Mouse (Mus musculus): ENCODE data around the gene Trim2. TPM values are rescaled to one million over a fixed set of nuclear protein-coding genes. Genes with fewer than 3 reads are reported as not detected.

Gene Trim2
- total RNA-seq (2021) = 10 to 100 TPM in 1 of 2 experiments, 1 to 10 TPM in 1; 8.6 to 11.9 TPM
- long read RNA-seq, experiment 1, full-length matches to known transcripts = 3 of 3 reads
- long read RNA-seq, experiment 1, partial matches to known transcripts = 0 of 3 reads
- long read RNA-seq, experiment 1, other reads (novel, unspliced or antisense) = 0 of 3 reads
- long read RNA-seq, experiment 2, full-length matches to known transcripts = 1 of 2 reads
- long read RNA-seq, experiment 2, partial matches to known transcripts = 0 of 2 reads
- long read RNA-seq, experiment 2, other reads (novel, unspliced or antisense) = 1 of 2 reads

DNA sequence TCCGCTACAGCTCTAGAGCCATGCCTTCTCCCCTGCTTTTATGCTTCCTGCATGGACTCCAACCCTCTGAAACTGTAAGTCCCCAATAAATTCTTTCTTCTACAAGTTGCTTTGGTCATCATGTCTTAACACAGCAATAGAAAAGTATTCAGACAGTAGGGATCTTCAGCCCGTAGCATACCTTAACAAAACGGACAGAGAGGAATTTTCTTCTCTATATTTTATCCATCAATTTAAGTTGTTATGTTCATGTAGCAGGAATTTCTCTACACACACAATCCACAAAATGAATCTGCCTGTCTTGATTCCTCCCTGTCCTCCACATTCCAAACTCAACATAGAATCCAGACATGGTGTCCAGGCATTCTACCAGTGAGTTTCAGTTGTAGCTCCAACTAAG lies at the start of gene Trim2:
Trim2 (minus strand) TSS at position 101 of the 400 bp plus-strand sequence.
- DNase-seq = no peak

DNA sequence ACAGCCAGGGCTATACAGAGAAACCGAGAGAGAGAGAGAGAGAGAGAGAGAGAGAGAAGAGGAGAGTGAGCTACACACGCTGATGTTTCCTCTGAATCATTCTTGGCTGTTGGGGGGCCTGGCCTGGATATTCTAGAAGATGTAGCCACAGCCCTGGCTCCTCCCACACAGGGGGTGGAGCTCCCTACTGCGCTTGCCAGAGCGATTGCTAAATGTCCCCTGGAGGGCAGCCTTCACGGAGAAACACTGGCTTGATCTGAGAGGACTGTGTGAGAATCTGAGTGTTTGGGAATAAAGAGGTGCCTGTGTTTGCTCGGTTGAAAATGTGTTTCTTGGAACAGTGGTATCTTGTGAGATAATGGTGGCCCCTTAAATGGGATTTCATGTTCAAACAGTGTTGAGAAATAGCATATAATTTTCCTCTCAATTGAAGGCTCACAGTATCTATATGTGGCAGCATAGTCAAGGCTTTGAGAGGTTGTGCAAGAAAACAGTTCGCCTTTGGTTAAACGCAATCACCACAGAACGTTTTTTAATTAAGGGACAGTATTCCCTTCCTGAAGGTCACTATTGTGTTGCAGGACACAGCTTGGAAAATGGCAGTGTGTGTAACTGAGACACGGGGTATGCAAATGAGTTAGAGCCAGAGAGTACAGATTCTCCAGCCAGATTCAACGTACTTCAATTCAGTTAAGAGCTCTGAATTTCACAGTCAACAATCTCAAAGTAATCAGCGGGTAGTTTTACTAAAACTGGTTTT lies 49.4 kb upstream of the Trim2 start:
- DNase-seq = peak; percentile 63

DNA sequence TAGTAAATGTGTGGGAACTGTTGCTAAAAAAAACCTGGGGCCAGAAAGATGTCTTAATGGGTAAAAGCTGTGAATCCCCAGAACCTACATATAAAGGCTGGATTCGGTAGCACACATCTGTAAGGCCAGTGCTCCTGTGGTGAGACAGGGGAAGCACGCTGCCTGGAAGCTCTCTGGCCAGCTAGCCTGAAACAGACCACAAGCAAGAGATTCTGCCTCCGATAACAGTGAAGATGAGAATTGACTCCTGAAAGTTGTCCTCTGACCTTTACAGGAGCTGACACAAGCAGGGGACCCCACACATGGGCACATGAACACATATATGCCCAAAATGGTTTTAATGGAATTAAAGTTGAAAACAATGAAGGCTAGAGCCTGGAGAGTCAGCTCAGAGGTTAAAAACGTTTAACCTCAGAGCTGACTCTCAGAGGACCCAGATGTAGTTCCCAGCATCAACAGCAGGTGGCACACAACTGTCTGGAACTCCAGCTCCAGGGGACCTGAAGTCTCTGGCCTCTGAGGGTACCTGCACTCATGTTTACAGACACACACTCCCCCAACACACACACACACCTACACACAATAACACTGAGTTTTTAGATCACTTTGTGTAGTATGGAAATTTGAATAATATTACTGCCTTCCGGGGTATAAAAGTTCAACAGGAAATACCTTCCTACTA lies 45.8 kb upstream of the Trim2 start:
- DNase-seq = peak; percentile 85

GRCm38 (mm10) chr3:84350311-84350710 lies 43.6 kb upstream of the Trim2 start:
- DNase-seq = no peak

GRCm38 (mm10) chr3:84349771-84350170 lies 43.1 kb upstream of the Trim2 start:
- DNase-seq = no peak

- DNase-seq = no peak
Observed at GRCm38 (mm10) chr3:84347426-84347825, 40.7 kb upstream of the Trim2 start.

DNA sequence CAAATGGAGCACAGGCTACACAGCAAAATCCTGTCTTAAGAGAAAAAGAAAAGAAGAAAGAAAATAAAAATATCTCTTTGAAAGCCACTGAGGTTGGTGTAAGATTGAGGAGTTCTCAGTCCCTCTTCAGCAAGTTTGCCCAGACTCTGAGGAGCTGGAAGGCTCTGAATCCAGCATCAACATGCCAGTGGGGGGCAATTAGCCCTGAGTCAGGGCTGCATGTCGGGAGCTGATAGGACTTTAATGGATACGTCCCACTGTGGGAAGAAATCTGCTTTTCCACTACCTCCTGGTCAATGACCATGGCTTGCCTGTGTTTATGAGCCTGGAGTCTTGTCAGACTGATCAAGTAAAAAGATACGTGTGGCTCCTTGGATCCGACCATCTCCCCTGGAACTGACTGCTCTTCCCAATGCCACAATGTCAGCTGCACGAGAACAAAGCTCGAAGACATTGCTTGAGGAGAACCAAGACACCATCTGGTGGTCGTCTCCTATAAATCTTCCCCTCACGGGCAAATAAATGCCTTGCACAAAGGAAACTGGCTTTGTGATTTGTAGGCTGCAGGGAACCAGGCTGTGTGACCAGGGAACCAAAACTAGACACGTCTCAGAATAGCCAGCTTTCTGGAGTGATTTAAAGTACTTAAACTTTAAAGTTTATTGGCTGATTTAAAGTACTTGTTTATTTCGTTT lies 39.9 kb upstream of the Trim2 start:
- no peak for DNase-seq

GRCm38 (mm10) chr3:84345646-84345980 lies 38.9 kb upstream of the Trim2 start:
- peak; percentile 50 for DNase-seq

DNA sequence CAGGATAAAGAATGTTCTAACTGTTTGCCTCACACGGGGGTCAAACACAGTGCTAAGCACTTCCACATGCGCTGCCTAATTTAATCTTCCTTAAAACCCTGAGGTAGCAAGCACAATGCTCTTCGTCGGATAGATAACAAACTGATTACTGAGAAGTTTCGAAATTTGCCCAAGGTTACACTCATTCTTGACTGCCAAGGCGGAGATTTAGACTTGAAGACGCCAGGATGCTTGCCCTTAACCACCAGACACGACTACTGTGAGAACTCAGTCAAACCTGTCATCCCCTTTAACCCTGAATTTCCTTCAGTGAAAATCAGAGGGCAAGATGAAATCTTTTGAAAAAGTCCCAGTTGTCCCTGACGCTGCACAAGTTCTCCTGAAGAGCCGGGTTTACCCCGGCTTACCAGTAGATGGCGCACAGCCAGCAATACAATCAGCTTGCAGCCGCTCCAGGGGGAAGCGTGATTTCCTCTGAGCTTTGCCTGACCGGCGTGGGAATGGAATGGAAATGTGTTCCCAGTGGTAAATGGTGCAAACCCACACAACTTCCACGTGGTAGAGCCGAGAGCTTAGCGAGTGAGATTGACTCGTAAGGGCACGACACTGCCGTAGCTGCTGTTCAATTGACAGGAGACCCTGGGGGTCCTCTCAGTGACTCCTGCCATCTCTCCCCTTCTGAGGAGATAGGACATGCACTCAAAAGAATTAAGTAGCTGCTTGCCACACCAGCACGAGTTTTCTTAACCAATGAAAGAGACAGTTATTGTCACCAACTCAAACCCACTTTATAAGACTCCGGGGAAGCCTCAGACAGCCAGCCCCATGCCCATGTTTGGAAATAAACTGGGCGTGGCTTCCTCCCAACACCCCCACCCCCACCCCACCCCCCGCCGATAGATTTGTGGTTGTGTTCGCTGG lies 38.3 kb upstream of the Trim2 start:
- peak; percentile 85 for DNase-seq

DNA sequence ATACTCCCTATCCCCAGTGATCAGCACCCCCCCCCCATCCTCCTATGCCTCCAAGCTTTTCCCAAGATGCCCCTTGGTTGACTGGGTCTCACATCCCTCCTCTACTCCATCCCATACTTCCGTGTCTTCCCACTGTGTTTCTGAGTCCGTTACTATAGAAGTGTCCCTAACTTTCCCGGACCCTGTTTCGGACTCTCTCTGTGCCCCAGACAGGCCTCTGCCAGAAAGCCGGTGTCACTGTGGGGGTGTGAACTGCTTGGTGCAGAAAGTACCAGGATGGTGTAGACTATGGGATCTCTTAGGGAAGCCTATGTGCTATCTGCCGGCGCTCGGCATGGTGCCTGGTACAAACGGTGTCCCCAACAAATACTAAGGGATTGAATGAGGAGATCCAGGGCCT lies 36.4 kb upstream of the Trim2 start:
- no peak for DNase-seq

DNA sequence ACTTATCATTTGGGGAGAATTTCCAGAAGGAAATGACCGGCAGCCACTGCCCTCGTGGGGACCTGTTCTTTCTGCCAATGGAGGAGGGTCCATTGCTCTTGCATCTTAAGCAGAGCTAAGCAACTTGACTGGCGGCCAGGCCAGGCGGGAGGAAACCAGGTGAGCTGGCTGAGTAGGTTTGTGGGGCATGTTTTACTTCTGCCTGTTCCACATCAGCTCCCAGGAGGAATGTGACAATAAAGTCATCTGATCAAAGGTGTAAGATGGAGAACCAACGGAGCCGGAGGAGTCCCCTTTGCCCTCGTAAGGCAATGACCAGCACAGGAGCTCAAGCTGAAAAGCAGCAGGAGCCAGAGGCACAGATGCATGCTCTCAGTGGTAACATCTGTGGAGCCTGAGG lies 35.1 kb upstream of the Trim2 start:
- no peak for DNase-seq

DNA sequence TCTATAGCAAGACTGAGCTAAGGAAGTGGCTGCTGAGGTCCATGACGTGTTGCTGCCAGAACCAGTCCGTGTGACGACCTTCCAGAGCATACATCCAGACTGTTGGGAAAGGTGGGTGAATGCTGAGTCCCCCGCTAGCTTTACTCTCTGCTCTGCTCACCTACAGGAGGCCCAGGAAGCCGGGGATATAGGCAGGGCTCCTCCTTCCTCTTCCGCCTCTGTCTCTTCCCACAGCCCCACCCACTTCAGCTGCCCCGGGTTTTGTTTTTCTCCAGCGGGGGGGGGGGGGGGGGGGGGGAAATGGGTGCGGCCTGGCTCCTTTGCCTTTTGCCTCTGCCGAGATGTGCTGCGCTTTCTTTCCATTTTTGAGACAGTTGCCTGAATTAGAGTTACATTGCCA lies 30.9 kb upstream of the Trim2 start:
- DNase-seq = no peak

- DNase-seq = no peak
Observed at GRCm38 (mm10) chr3:84336342-84336741, 29.7 kb upstream of the Trim2 start.

DNA sequence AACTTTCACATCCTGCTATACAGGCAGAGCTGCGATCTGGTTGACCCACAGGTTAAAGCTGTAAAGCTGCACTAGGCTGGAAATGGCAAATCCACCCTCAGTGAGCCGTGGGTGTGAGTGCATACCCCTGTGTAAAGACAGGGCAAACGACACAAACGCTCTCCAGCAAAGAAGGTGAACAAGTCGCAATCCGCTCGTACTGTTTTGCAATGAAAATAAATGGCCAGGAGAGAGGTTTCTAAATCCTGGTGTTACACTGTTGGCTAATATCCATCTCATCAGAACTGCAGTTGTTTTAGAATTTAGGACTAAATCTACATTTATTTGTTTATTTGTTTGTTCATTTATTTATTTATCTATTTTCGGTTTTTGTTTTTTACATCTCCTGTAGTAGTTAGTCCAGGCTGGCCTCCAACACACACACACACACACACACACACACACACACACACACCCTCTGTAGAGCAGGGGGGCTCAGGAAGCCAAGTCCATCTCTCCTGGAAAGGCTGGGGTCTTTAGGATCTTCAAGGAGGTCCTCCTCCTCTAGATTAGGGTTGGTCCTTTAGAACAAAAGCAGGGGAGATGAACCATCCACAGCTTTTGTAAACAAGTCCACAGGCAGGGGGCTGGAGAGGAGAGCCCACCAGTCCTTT lies 28.9 kb upstream of the Trim2 start:
- no peak for DNase-seq

DNA sequence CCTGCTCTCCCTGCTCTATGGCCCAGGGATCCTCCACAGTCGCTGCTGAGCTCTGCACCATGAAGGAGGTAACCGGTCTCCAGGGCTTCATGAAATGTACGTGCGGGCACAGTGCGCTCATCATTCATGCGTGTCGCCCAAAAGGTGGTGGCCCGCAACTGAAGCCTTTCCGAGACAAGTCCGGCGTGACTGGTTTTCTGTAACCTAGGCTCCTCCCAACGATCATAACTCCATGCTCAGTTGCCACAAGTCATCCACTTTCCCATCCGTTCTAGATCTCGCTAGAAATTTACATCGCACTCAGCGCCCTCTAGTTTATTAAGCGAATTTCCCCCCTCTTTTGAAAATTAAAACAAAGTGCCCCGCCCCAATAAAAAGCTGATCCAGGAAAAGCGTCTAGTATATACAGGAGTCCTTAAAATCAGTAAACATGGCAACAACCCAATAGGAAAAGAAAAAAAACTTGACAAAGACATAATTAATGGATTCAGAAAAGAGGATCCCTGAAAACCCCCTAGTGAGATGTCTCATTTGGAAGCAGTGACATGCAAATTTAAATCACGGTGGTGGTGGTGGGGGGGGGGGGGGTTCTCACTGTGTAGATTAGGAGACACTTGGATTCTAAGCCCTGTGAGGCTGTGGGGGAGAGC lies 28.2 kb upstream of the Trim2 start:
- DNase-seq = no peak

DNA sequence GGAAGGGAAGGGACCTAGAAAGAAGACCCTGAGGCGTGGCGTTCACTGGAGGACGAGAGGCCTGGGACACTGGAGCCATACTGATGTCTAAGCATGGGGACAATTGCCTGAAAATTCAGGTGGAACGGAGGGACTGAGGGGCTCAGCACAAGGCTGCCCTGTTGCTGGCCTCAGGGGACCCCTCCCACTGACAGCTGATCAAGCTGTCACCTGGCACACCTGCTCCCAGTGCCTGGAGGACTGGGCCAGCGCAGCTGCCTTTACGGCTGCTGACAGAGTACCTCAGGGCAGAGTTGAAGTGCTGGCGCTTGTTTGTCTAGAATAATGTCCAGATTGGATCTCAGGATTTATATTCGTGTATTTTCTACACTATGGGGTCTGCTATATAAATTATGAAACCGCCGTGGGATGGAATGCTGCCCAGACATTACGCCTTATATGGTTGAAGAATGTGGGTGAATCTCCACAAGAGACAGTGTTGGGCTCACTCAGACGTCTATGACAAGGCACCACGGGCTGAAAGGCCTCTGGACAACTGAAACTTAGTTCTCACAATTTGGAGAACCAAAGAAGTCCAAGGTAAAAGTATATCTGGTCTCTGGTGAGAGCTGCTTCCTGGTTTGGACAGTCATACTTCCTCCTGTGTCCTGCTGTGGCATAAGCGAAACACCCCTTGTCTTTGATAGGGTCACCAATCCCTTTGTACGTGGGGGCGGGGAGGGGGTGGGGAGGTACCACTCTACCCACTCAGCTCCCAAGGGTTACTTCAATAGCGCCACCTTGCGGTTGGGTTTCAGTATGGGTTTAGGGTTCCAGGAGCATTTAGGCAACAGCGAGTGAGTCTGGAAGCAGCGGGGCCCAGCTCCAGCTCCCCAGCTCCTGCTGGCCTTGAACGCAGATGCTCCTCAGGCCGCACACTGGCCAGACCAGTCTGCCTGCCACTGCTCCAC lies 27.0 kb upstream of the Trim2 start:
- peak; percentile 64 for DNase-seq

DNA sequence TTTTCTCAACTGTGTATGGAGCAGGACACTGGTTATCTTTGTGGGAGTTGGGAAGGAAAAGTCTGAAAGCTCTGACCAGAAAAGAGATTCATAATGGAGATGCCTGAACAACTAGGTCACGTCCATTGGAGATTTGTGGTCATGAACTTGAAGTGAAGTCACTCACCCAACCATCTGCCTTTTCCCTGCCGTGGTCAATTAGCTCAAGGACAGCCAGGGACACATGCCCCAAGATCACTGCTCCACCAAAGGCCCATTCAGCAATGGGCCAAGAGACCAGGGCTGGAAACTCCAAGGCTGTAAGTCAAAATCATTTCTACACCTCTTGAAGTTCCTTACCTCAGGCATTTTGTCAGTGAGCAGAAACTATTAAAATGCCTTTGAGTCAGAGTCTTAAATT lies 23.5 kb upstream of the Trim2 start:
- DNase-seq = no peak

- DNase-seq = no peak
Observed at GRCm38 (mm10) chr3:84324967-84325441, 18.3 kb upstream of the Trim2 start.

- DNase-seq = no peak
Observed at GRCm38 (mm10) chr3:84324478-84324877, 17.8 kb upstream of the Trim2 start.

Measured in gastrocnemius, postnatal 10 days (tissue).